Mouse (Mus musculus): ENCODE data around the gene Ctsw.

DNA sequence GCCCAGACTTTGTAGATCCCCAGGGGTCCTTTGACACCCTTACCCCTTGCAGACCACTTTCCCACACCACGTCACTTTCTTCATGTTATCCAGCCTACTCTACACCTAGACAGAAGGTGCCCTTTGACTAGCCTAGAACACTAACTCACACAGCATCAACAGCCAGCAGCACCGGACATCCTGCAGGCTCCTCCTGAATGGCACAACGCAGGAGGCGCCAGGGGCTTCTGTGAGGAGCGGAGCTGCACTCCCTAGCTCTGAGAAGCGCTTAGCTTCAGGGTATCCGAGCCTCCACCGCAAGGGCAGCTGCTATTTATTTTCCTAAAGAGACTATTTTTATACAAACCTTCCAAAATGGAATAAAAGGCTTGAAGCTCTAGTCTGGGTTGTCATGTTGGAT is 12.7 kb downstream of the Ctsw start:
- TF ChIP-seq CTCF (conservative IDR thresholded peaks at IDR 0.05; ENCODE audit: low read length) (no peak), POU5F1 (IDR thresholded peaks at IDR 0.05; ENCODE audit: borderline replicate concordance, low read length) (no peak)
